Mouse (Mus musculus): Measurements from ENCODE around the gene Kif22. TPM values are rescaled to one million over a fixed set of nuclear protein-coding genes. Genes with fewer than 3 reads are reported as not detected.
A peak's percentile ranks its signal among the peaks of the same experiment; 100 is the strongest.

Kif22 gene
- polyA plus RNA-seq, 1 experiment, result 50.5 TPM

DNA sequence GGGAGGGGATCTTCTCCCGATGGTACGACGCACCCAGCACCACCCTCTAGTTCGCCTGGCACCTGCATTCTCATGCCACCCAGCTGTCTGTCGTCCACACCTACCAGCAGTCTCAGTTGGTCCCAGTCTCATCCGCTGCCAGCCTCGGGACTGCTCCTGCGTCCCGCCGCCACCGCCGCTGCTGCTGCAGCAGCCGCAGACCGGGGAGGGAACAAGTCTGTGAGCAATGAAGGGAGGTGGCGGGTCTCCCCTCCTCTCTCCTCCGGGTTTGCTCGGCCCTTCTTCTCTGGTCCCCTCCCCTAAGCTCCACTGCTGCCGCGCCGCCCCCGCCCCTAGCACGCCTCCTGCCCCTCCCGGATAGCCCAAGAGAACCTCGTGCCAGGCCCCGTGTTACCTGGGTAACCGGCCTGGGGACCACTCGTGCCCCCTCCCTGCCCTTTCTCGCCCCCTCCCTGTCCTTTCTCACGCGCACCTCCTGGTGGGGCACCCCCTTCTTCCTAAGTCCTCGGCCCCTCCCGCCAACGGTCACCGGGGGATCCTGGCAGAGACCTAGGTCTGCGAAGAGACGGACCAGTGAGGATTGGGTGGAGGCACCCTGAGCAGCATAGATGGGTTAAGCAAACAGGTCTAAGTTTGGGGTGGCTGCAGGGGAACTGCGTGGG is 21.2 kb downstream of the Kif22 start, which contains the start of the genes Gm42742 and Prrt2:
Gm42742 (minus strand) TSS at position 197 of the 662 bp plus-strand sequence.
Prrt2 (minus strand) TSS at position 311 of the 662 bp plus-strand sequence.
- H3K27me3 ChIP-seq (ENCODE audit: control insufficient read depth, insufficient read depth, low read length), result no peaks in the 10 kb centered on the region
- TF ChIP-seq POLR2A (IDR thresholded peaks at IDR 0.05; ENCODE audit: control insufficient read depth, extremely low read depth, insufficient read depth, low read length, poor library complexity) (peak; percentile 48; the same call in 1 of the 2 replicates), CTCF (IDR thresholded peaks at IDR 0.05; ENCODE audit: borderline replicate concordance, control insufficient read depth, extremely low read depth, insufficient read depth, low read length, poor library complexity) (no peak)
- under 1% methylated on average over 36 of the region's 37 CpGs for WGBS
- H3K4me1 ChIP-seq (replicated peaks; ENCODE audit: control insufficient read depth, insufficient read depth, low read length), result peaks cover 68% of the 10 kb centered on the region
- H3K27ac ChIP-seq (ENCODE audit: control insufficient read depth, insufficient read depth, low read length), result peak within 1 kb of the TSS; percentile 51
- DNase-seq, result peak; percentile 67
- peaks cover 7% of the 10 kb centered on the region; the same call in 1 of the 2 replicates for H3K36me3 ChIP-seq (ENCODE audit: control insufficient read depth, insufficient read depth, low read length)
- peak within 1 kb of the TSS; percentile 31 for H3K4me3 ChIP-seq (ENCODE audit: control insufficient read depth, insufficient read depth, low read length)

DNA sequence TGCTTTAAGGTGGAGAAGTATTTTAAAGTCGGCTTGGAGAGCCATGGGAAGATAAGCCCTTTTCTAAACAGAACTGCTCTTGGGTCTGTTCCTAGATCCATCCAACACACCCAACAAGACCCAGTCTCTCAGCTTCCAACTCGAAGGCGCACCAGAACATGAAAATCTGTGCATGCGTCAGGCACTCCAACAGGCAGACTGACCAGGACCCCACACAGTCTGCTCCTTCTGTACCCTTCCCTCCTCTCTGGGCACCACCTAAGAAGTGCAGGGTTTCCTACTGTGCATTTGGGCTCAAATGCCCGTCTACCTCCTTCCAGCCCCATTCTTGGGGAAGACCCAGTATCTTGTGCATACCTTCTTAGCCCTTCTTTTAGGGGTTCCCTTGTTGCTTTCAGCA is 21.8 kb downstream of the Kif22 start:
- Histone ChIP-seq H3K4me3 (ENCODE audit: control insufficient read depth, insufficient read depth, low read length) (peak overlapping the region; percentile 31), H3K27me3 (ENCODE audit: control insufficient read depth, insufficient read depth, low read length) (no peaks in the 10 kb centered on the region), H3K27ac (ENCODE audit: control insufficient read depth, insufficient read depth, low read length) (peak overlapping the region; percentile 51), H3K36me3 (ENCODE audit: control insufficient read depth, insufficient read depth, low read length) (peaks cover 7% of the 10 kb centered on the region; the same call in 1 of the 2 replicates), H3K4me1 (replicated peaks; ENCODE audit: control insufficient read depth, insufficient read depth, low read length) (peaks cover 74% of the 10 kb centered on the region)
- DNase-seq, result no peak
- TF ChIP-seq POLR2A (IDR thresholded peaks at IDR 0.05; ENCODE audit: control insufficient read depth, extremely low read depth, insufficient read depth, low read length, poor library complexity) (no peak), CTCF (IDR thresholded peaks at IDR 0.05; ENCODE audit: borderline replicate concordance, control insufficient read depth, extremely low read depth, insufficient read depth, low read length, poor library complexity) (no peak)
- WGBS, result 64% methylated on average over 5 of the region's 5 CpGs

DNA sequence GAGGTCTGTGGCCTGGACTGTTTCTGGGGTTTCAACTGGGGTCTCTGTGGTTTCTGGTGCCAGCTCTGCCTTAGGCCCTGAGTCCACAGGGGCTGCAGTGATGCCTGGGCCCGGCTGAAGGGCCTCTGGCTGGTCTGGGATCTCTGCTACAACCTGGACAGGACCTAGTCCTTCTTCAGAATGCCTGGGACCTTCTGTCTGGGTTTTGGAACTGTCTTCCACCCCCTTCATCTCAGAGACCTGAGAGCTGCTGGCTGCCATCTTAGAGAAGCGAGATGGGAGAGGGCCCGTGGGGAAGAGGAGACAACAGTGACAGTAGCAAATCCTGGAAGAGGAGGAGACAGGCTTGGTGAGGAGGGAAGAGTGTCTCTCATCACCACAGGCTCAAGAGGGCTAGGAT is 22.2 kb downstream of the Kif22 start:
- Histone ChIP-seq H3K4me1 (replicated peaks; ENCODE audit: control insufficient read depth, insufficient read depth, low read length) (peaks cover 78% of the 10 kb centered on the region), H3K36me3 (ENCODE audit: control insufficient read depth, insufficient read depth, low read length) (peaks cover 7% of the 10 kb centered on the region; the same call in 1 of the 2 replicates), H3K27me3 (ENCODE audit: control insufficient read depth, insufficient read depth, low read length) (no peaks in the 10 kb centered on the region), H3K4me3 (ENCODE audit: control insufficient read depth, insufficient read depth, low read length) (no peak overlapping the region), H3K27ac (ENCODE audit: control insufficient read depth, insufficient read depth, low read length) (no peak overlapping the region)
- DNase-seq, result no peak
- WGBS, result 80% methylated on average over 3 of the region's 3 CpGs
- TF ChIP-seq CTCF (IDR thresholded peaks at IDR 0.05; ENCODE audit: borderline replicate concordance, control insufficient read depth, extremely low read depth, insufficient read depth, low read length, poor library complexity) (no peak), POLR2A (IDR thresholded peaks at IDR 0.05; ENCODE audit: control insufficient read depth, extremely low read depth, insufficient read depth, low read length, poor library complexity) (no peak)

DNA sequence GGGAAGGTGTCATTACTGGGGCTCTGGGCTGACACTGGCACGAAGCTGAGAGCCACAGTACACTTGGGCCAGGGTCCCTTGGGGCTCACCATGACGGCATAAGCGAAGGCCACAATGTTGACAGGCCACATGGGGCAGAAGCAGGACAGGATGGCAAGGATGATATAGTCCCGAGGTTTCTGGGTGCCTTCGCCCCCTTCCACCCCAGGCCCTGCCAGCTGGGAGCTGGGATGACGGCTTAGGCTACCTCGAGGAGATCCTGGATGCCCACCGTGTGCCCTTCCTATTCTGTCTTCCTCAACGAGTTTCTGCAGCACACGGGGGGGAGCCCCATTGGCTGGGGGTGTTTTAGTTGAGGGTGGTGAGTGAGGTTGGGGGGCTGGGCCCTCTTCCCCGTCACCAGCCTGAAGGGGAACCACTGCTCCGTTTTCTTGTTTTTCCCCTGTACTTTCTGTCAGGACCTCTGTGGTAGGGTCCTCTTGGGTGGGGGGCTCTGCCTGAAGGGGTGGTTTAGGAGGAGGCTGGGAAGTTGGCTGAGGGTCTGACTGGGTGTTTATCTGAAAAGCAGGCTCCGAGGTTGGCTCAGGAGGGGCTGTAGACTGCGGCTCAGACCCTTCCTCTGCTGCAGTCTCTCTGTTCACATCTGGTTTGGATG is 22.8 kb downstream of the Kif22 start:
- no peak for DNase-seq
- Histone ChIP-seq H3K27ac (ENCODE audit: control insufficient read depth, insufficient read depth, low read length) (no peak overlapping the region), H3K27me3 (ENCODE audit: control insufficient read depth, insufficient read depth, low read length) (no peaks in the 10 kb centered on the region), H3K4me1 (replicated peaks; ENCODE audit: control insufficient read depth, insufficient read depth, low read length) (peaks cover 80% of the 10 kb centered on the region), H3K36me3 (ENCODE audit: control insufficient read depth, insufficient read depth, low read length) (peaks cover 7% of the 10 kb centered on the region; the same call in 1 of the 2 replicates), H3K4me3 (ENCODE audit: control insufficient read depth, insufficient read depth, low read length) (no peak overlapping the region)
- WGBS, result 89% methylated on average over 14 of the region's 14 CpGs
- TF ChIP-seq CTCF (IDR thresholded peaks at IDR 0.05; ENCODE audit: borderline replicate concordance, control insufficient read depth, extremely low read depth, insufficient read depth, low read length, poor library complexity) (no peak), POLR2A (IDR thresholded peaks at IDR 0.05; ENCODE audit: control insufficient read depth, extremely low read depth, insufficient read depth, low read length, poor library complexity) (no peak)

DNA sequence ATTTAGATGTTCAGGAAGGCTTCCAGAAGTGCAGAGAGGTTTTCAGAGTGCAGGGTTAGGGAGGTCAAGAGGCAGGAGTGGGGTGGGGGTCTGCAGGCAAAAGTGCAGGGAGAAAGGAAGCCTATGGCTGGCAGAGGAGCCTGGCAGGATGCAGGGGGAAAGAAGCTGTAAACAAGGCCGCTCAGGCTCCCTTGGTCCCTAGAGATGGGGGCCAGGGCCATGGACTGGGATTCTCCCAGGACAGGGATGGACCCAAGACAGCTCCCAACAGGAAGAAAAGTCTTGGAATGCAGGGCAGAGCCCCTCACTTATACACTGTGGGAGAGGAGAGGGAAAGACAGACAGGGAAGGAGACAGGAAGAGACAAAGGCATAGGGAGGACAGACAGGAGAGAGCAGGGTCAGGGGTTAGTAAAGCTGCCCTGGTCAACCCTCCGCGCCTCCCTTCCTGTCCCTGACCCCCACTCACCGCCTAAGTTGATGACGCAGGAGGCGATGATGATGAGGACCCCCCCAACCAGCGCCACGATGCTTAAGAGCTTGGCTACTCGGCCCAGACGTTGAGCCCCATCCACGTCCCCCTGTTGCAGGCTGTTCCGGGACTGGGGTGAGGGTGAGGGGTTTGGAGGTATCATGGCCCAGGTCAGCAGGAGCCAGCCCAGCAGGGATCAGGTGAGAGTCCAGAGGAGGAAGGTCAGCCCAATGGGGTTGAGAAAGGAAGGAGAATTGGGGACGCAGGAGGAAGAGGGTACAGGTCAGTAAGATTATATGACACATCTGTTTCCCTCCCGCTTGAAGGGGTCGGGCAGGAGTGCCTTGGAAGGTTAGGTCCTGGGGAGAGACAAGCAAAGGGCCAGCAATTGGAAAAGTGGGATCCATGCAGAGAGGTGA is 23.6 kb downstream of the Kif22 start:
- Histone ChIP-seq H3K4me1 (replicated peaks; ENCODE audit: control insufficient read depth, insufficient read depth, low read length) (peaks cover 79% of the 10 kb centered on the region), H3K27me3 (ENCODE audit: control insufficient read depth, insufficient read depth, low read length) (no peaks in the 10 kb centered on the region), H3K4me3 (ENCODE audit: control insufficient read depth, insufficient read depth, low read length) (no peak overlapping the region), H3K27ac (ENCODE audit: control insufficient read depth, insufficient read depth, low read length) (peak overlapping the region; percentile 73; the same call in 1 of the 2 replicates), H3K36me3 (ENCODE audit: control insufficient read depth, insufficient read depth, low read length) (peaks cover 7% of the 10 kb centered on the region; the same call in 1 of the 2 replicates)
- WGBS, result 93% methylated on average over 15 of the region's 15 CpGs
- no peak for TF ChIP-seq CTCF (IDR thresholded peaks at IDR 0.05; ENCODE audit: borderline replicate concordance, control insufficient read depth, extremely low read depth, insufficient read depth, low read length, poor library complexity)
- TF ChIP-seq POLR2A (IDR thresholded peaks at IDR 0.05; ENCODE audit: control insufficient read depth, extremely low read depth, insufficient read depth, low read length, poor library complexity), result no peak
- no peak for DNase-seq

DNA sequence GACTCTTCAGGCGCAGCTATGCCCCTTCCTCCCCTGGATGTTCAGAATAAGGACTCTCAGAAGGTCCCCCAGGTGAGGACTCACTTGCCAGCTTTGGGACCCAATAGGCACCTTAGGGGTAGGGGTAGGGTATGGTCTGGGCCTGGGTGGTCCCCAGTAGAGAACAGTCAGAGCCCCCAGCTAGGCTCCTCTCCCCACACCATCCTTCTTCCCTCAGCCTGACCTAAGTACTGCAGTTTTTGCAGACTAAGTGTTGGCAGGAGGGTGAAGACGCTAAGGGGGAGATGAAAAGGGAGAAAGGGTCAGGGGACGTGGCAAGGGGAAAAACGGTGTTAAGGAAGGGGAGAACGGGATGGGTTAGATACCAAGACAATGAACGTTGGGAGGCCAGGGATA is 24.3 kb downstream of the Kif22 start:
- Histone ChIP-seq H3K4me1 (replicated peaks; ENCODE audit: control insufficient read depth, insufficient read depth, low read length) (peaks cover 77% of the 10 kb centered on the region), H3K27ac (ENCODE audit: control insufficient read depth, insufficient read depth, low read length) (peak overlapping the region; percentile 73), H3K27me3 (ENCODE audit: control insufficient read depth, insufficient read depth, low read length) (no peaks in the 10 kb centered on the region), H3K4me3 (ENCODE audit: control insufficient read depth, insufficient read depth, low read length) (no peak overlapping the region), H3K36me3 (ENCODE audit: control insufficient read depth, insufficient read depth, low read length) (peaks cover 6% of the 10 kb centered on the region; the same call in 1 of the 2 replicates)
- WGBS, result 88% methylated on average over 6 of the region's 6 CpGs
- DNase-seq, result no peak
- no peak for TF ChIP-seq POLR2A (IDR thresholded peaks at IDR 0.05; ENCODE audit: control insufficient read depth, extremely low read depth, insufficient read depth, low read length, poor library complexity)
- TF ChIP-seq CTCF (IDR thresholded peaks at IDR 0.05; ENCODE audit: borderline replicate concordance, control insufficient read depth, extremely low read depth, insufficient read depth, low read length, poor library complexity), result no peak

Measured in thymus, adult 2 months (tissue).